Mouse (Mus musculus) CH12.LX (cell line): ENCODE measurements at regions not wholly inside any gene's neighbourhood (a gene's known extent, or its start where the extent isn't known, plus 50 kb on each side); places are given as distances from the start of the nearest gene placed in this dataset.
A peak's percentile ranks its signal among the peaks of the same experiment; 100 is the strongest.

Source experiments
- DNase-seq: peaks from one replicate; pipeline ENCODE4 v3.0.0-alpha.2; 2013; ENCODE audit errors: extremely low read depth
- H3K27ac ChIP-seq: 2 replicates; pipeline ENCODE4 v1.5.1; 2012; ENCODE audit warnings: low read depth, mild to moderate bottlenecking, control low read depth, moderate library complexity; ENCODE audit not compliant: insufficient read depth
- H3K27me3 ChIP-seq: replicated peaks from 2 replicates; pipeline ENCODE3; 2012; ENCODE audit warnings: inconsistent platforms
- H3K36me3 ChIP-seq, 2 experiments: replicated peaks in 1 of 2; 2 replicates each; pipeline versions ENCODE3 to v1.6.1; 2012; ENCODE audit warnings: inconsistent platforms in 1 of 2, low read length in 1 of 2, mild to moderate bottlenecking in 1 of 2, mixed read lengths in 1 of 2, moderate library complexity in 1 of 2; ENCODE audit not compliant: control insufficient read depth in 1 of 2, insufficient read depth in 1 of 2
- H3K4me1 ChIP-seq, 2 experiments: 2 replicates each; pipeline ENCODE4 v1.6.1; 2012; ENCODE audit warnings: inconsistent platforms in 1 of 2, moderate library complexity in 1 of 2; ENCODE audit not compliant: insufficient read depth in 2 of 2, control insufficient read depth in 1 of 2
- H3K4me2 ChIP-seq: 2 replicates; pipeline ENCODE4 v1.6.1; 2012; ENCODE audit warnings: low read depth, mild to moderate bottlenecking, control low read depth; ENCODE audit not compliant: poor library complexity, insufficient read depth, severe bottlenecking
- H3K4me3 ChIP-seq, 3 experiments: fragments of 150-350 bp in 1 of 3; sonication (generic) in 1 of 3; replicated peaks in 1 of 3; 2 replicates each; pipeline versions ENCODE3 to v1.5.1; 2011 to 2012; ENCODE audit warnings: low read depth in 2 of 3, low read length in 2 of 3, mild to moderate bottlenecking in 2 of 3, moderate library complexity in 2 of 3, control low read depth in 1 of 3, improper control_type of control experiment in 1 of 3, inconsistent platforms in 1 of 3, mixed read lengths in 1 of 3; ENCODE audit not compliant: poor library complexity in 1 of 3
- H3K79me2 ChIP-seq: replicated peaks from 2 replicates; pipeline ENCODE4 v1.6.1; 2012; ENCODE audit warnings: mild to moderate bottlenecking, moderate library complexity; ENCODE audit not compliant: control insufficient read depth, poor library complexity, insufficient read depth, severe bottlenecking; ENCODE audit errors: extremely low read depth
- H3K9ac ChIP-seq: 2 replicates; pipeline ENCODE4 v1.6.1; 2012; ENCODE audit warnings: low read depth, mild to moderate bottlenecking, control low read depth, moderate library complexity; ENCODE audit not compliant: insufficient read depth
- H3K9me3 ChIP-seq: replicated peaks from 2 replicates; pipeline ENCODE3; 2012; ENCODE audit warnings: low read length, inconsistent platforms, mixed read lengths
- CHD1 ChIP-seq: IDR thresholded peaks from 2 replicates; pipeline ENCODE4 v1.6.1; 2012; ENCODE audit warnings: low read depth, low read length, improper control_type of control experiment, inconsistent platforms
- CHD2 ChIP-seq: IDR thresholded peaks from 2 replicates; pipeline ENCODE4 v1.6.1; 2011; ENCODE audit warnings: low read length, improper control_type of control experiment
- CTCF ChIP-seq, 2 experiments: IDR thresholded peaks in 1 of 2; conservative IDR thresholded peaks in 1 of 2; 2 replicates each; pipeline ENCODE4 v1.5.1; 2011 to 2012; ENCODE audit warnings: low read depth in 2 of 2, low read length in 2 of 2, improper control_type of control experiment in 1 of 2, inconsistent platforms in 1 of 2, mild to moderate bottlenecking in 1 of 2, moderate library complexity in 1 of 2
- ELF1 ChIP-seq: IDR thresholded peaks from 2 replicates; pipeline ENCODE4 v1.6.1; 2014; ENCODE audit warnings: low read depth, mild to moderate bottlenecking, inconsistent platforms, low read length, improper control_type of control experiment
- EP300 ChIP-seq: IDR thresholded peaks from 2 replicates; pipeline ENCODE4 v1.6.1; 2011; ENCODE audit warnings: low read length, improper control_type of control experiment
- ETS1 ChIP-seq: conservative IDR thresholded peaks from 2 replicates; pipeline ENCODE4 v1.6.1; 2012; ENCODE audit warnings: low read depth, mild to moderate bottlenecking, inconsistent platforms, low read length, improper control_type of control experiment, moderate library complexity
- HCFC1 ChIP-seq: IDR thresholded peaks from 2 replicates; pipeline ENCODE4 v1.6.1; 2012; ENCODE audit warnings: low read depth, mild to moderate bottlenecking, inconsistent platforms, low read length, improper control_type of control experiment
- IRF4 ChIP-seq: IDR thresholded peaks from 2 replicates; pipeline ENCODE4 v1.6.1; 2014; ENCODE audit warnings: low read depth, mild to moderate bottlenecking, inconsistent platforms, low read length, improper control_type of control experiment
- JUND ChIP-seq: conservative IDR thresholded peaks from 2 replicates; pipeline ENCODE4 v1.6.1; 2011; ENCODE audit warnings: low read depth, low read length, improper control_type of control experiment
- KAT2A ChIP-seq: IDR thresholded peaks from 2 replicates; pipeline ENCODE4 v1.6.1; 2012; ENCODE audit warnings: low read length, improper control_type of control experiment, inconsistent platforms; ENCODE audit not compliant: insufficient replicate concordance
- MAFK ChIP-seq: IDR thresholded peaks from 2 replicates; pipeline ENCODE4 v1.6.1; 2011; ENCODE audit warnings: low read length, improper control_type of control experiment; ENCODE audit not compliant: insufficient replicate concordance
- MAX ChIP-seq: IDR thresholded peaks from 2 replicates; pipeline ENCODE4 v1.6.1; 2011; ENCODE audit warnings: low read length, improper control_type of control experiment
- MAZ ChIP-seq: IDR thresholded peaks from 2 replicates; pipeline ENCODE4 v1.6.1; 2012; ENCODE audit warnings: low read depth, mild to moderate bottlenecking, inconsistent platforms, low read length, improper control_type of control experiment, moderate library complexity
- MEF2A ChIP-seq: IDR thresholded peaks from 2 replicates; pipeline ENCODE4 v1.6.1; 2014; ENCODE audit warnings: low read depth, mild to moderate bottlenecking, inconsistent platforms, low read length, improper control_type of control experiment, borderline replicate concordance
- MXI1 ChIP-seq: IDR thresholded peaks from 2 replicates; pipeline ENCODE4 v1.6.1; 2011; ENCODE audit warnings: mild to moderate bottlenecking, low read depth, low read length, improper control_type of control experiment
- MYC ChIP-seq: IDR thresholded peaks from 2 replicates; pipeline ENCODE4 v1.6.1; 2011; ENCODE audit warnings: low read depth, mild to moderate bottlenecking, improper control_type of control experiment, low read length
- NELFE ChIP-seq: IDR thresholded peaks from 2 replicates; pipeline ENCODE4 v1.6.1; 2011; ENCODE audit warnings: low read depth, low read length, improper control_type of control experiment
- POLR2A ChIP-seq: IDR thresholded peaks from 2 replicates; pipeline ENCODE4 v1.6.1; 2011; ENCODE audit warnings: low read depth, mild to moderate bottlenecking, improper control_type of control experiment, low read length
- RAD21 ChIP-seq: IDR thresholded peaks from 2 replicates; pipeline ENCODE4 v1.6.1; 2011; ENCODE audit warnings: low read depth, mild to moderate bottlenecking, low read length, improper control_type of control experiment, moderate library complexity
- SMC3 ChIP-seq: IDR thresholded peaks from 2 replicates; pipeline ENCODE4 v1.6.1; 2011; ENCODE audit warnings: low read depth, low read length, improper control_type of control experiment
- USF1 ChIP-seq: IDR thresholded peaks from 2 replicates; pipeline ENCODE4 v1.6.1; 2014; ENCODE audit warnings: low read depth, mild to moderate bottlenecking, inconsistent platforms, low read length, improper control_type of control experiment
- ZC3H11A ChIP-seq: IDR thresholded peaks from 2 replicates; pipeline ENCODE4 v1.6.1; 2012; ENCODE audit warnings: low read depth, mild to moderate bottlenecking, inconsistent platforms, low read length, improper control_type of control experiment
- ZMIZ1 ChIP-seq: IDR thresholded peaks from 2 replicates; pipeline ENCODE4 v1.6.1; 2012; ENCODE audit warnings: low read depth, mild to moderate bottlenecking, inconsistent platforms, low read length, improper control_type of control experiment
- dilution Hi-C: fragments of 300-500 bp; cut with MboI; formaldehyde crosslinking; loops from 2 replicates; pipeline ENCODE4 v1.14.3; 2020; ENCODE audit warnings: low sequenced_read_pairs; ENCODE audit not compliant: extremely low pct_unique_long_range_greater_than_20kb, extremely low pct_ligation_motif_present
- in situ Hi-C: fragments of 300-500 bp; cut with MboI; formaldehyde crosslinking; loops from 3 replicates; pipeline ENCODE4 v1.14.3; 2019; ENCODE audit warnings: low sequenced_read_pairs, low pct_ligation_motif_present, low pct_unique_long_range_greater_than_20kb, mixed read lengths

DNA sequence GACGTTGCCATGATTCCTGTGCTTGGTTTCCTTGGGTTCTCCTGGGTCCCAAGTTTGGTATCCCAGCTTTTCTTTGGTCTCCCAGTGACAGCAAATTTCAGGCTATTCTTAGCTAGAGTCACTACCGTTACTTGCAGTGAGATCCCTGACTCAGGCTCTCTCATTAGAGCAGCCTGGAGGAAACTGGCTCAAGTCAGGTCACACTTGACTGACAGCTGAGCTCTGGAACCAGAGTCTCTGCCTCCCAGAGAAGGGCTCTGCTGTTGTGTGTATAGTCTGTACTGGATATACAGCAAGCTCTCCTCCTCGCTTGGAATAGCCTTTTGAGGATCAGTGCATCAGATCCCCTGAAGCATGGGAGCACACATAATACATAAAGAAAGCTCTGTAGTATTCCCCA, 100.7 kb upstream of the Eif4g2 start:
- peaks cover 5 to 13% of the 10 kb centered on the region in 2 experiments; a peak in 3 of 4 replicates for H3K4me1 ChIP-seq
- in situ Hi-C loops: loop anchor here (25.0 kb wide), 1 partner anchor 779 kb away; no protein-coding TSS in a partner anchor
- no peaks in the 10 kb centered on the region for H3K36me3 ChIP-seq
- H3K4me3 ChIP-seq: no peak overlapping the region
- dilution Hi-C loops: no loop called here
- H3K27ac ChIP-seq: no peak overlapping the region
- no peak for DNase-seq
- no peaks in the 10 kb centered on the region for H3K9me3 ChIP-seq
- no peak overlapping the region for H3K9ac ChIP-seq
- H3K27me3 ChIP-seq: no peaks in the 10 kb centered on the region
- H3K4me2 ChIP-seq: no peak overlapping the region
- H3K79me2 ChIP-seq: no peaks in the 10 kb centered on the region
- TF ChIP-seq HCFC1 (no peak), JUND (no peak), POLR2A (no peak), ELF1 (no peak), ZC3H11A (no peak), SMC3 (no peak), MYC (no peak), CHD1 (no peak), MXI1 (no peak), MAX (no peak), CHD2 (no peak), EP300 (no peak), NELFE (no peak), IRF4 (no peak), MAFK (no peak), MEF2A (no peak), ZMIZ1 (no peak)
- TF ChIP-seq, all 38 proteins: peak for 0

- dilution Hi-C loops: no loop called here
- no peak overlapping the region for H3K4me2 ChIP-seq
- H3K27me3 ChIP-seq: no peaks in the 10 kb centered on the region
- in situ Hi-C loops: loop anchor here (25.0 kb wide), 1 partner anchor 780 kb away; no protein-coding TSS in a partner anchor
- peak; percentile 54 for DNase-seq
- no peak overlapping the region for H3K4me3 ChIP-seq
- no peak for TF ChIP-seq KAT2A
- peak; percentile 75 for TF ChIP-seq SMC3
- no peak for TF ChIP-seq USF1
- TF ChIP-seq MAZ: no peak
- TF ChIP-seq IRF4: no peak
- no peak for TF ChIP-seq ETS1
- peak; percentile 90 for TF ChIP-seq RAD21
- peak; percentile 42 to 86 for TF ChIP-seq CTCF (conservative IDR thresholded peaks at IDR 0.05 in 1 of 2, IDR thresholded peaks at IDR 0.05 in 1 of 2; ENCODE audit: low read depth in 2 of 2, low read length in 2 of 2)
- peaks cover 5 to 13% of the 10 kb centered on the region in 2 experiments; a peak in 3 of 4 replicates for H3K4me1 ChIP-seq
- H3K9ac ChIP-seq: no peak overlapping the region
- H3K36me3 ChIP-seq: no peaks in the 10 kb centered on the region
- H3K9me3 ChIP-seq: no peaks in the 10 kb centered on the region
- H3K27ac ChIP-seq: no peak overlapping the region
- no peaks in the 10 kb centered on the region for H3K79me2 ChIP-seq
Measured at GRCm38 (mm10) chr7:111182319-111182718, 99.5 kb upstream of the Eif4g2 start.
